Comparison of ENCODE assay signal across 12 mouse cellular contexts in genomic region chr2:6294993-6295628, GRCm38 (mm10). TPM values are rescaled to one million over a fixed set of nuclear protein-coding genes. Genes with fewer than 3 reads are reported as not detected.
DNase-seq lines count a peak whose midpoint lies in the region; ATAC-seq lines count a peak whose summit lies in the region.
"Had no signal": no experiment of that assay in that cellular context is flagged by ENCODE, and none has a peak within 500 bp of the region (broad histone marks: within the 10 kb centered on the region; RNA-seq: fewer than 3 reads in every experiment).

No protein-coding gene starts in this region.

- H3K9ac ChIP-seq in kidney, embryonic 16.5 days (replicated peaks; ENCODE audit: low read length): no peak overlapping the region
- H3K9ac ChIP-seq in neural tube, embryonic 15.5 days (replicated peaks): no peak overlapping the region
- H3K9ac ChIP-seq: forebrain, embryonic 12.5 days; intestine, embryonic 15.5 days had no signal

- 36% methylated on average over 7 of the region's 7 CpGs for WGBS in kidney, embryonic 16.5 days
- 65% methylated on average over 7 of the region's 7 CpGs for WGBS in neural tube, embryonic 15.5 days

- no peak overlapping the region for H3K4me3 ChIP-seq in kidney, embryonic 16.5 days (ENCODE audit: low read length)
- H3K4me3 ChIP-seq in neural tube, embryonic 15.5 days (replicated peaks): no peak overlapping the region
- H3K4me3 ChIP-seq in megakaryocyte, embryonic 14.5 days (replicated peaks): peak overlapping the region; percentile 34
- H3K4me3 ChIP-seq: forebrain, embryonic 12.5 days; heart, adult 2 months; intestine, embryonic 15.5 days had no signal

- H3K36me3 ChIP-seq in kidney, embryonic 16.5 days (ENCODE audit: insufficient read depth, low read length): no peaks in the 10 kb centered on the region
- no peaks in the 10 kb centered on the region for H3K36me3 ChIP-seq in neural tube, embryonic 15.5 days
- H3K36me3 ChIP-seq in megakaryocyte, embryonic 14.5 days (replicated peaks; ENCODE audit: low read length): no peaks in the 10 kb centered on the region
- H3K36me3 ChIP-seq: forebrain, embryonic 12.5 days; intestine, embryonic 15.5 days had no signal

- no peak for DNase-seq in kidney, adult 11 months
- DNase-seq in neural tube, embryonic 10.5 days (ENCODE audit: extremely low spot score, low spot score): no peak
- DNase-seq in right cerebral cortex, postnatal 4 days: no peak
- no peak for DNase-seq in cerebellum, adult 9-11 months
- DNase-seq: adrenal gland, postnatal 36 days; heart, adult 2 months; heart, postnatal 36 days had no signal

- H3K9me3 ChIP-seq in kidney, embryonic 16.5 days (ENCODE audit: low read length): no peaks in the 10 kb centered on the region
- no peaks in the 10 kb centered on the region for H3K9me3 ChIP-seq in neural tube, embryonic 15.5 days (replicated peaks)
- no peaks in the 10 kb centered on the region for H3K9me3 ChIP-seq in megakaryocyte, embryonic 14.5 days
- H3K9me3 ChIP-seq: forebrain, embryonic 12.5 days; intestine, embryonic 15.5 days had no signal

- no peak for ATAC-seq in kidney, embryonic 16.5 days (ENCODE audit: low FRiP score, low TSS enrichment)
- no peak for ATAC-seq in neural tube, embryonic 15.5 days (ENCODE audit: low FRiP score)
- ATAC-seq: intestine, embryonic 15.5 days had no signal

- no peak overlapping the region for H3K4me2 ChIP-seq in kidney, embryonic 16.5 days (replicated peaks; ENCODE audit: low read depth, low read length)
- H3K4me2 ChIP-seq in neural tube, embryonic 15.5 days: no peak overlapping the region
- H3K4me2 ChIP-seq: forebrain, embryonic 12.5 days; intestine, embryonic 15.5 days had no signal

- H3K27ac ChIP-seq in kidney, embryonic 16.5 days (ENCODE audit: low read length): 0 out of 2 replicates have a peak overlapping the region, but pooled peaks have one; percentile 33
- H3K27ac ChIP-seq in neural tube, embryonic 15.5 days (replicated peaks): 0 out of 2 replicates have a peak overlapping the region, but pooled peaks have one; percentile 18
- H3K27ac ChIP-seq: forebrain, embryonic 12.5 days; heart, adult 2 months; intestine, embryonic 15.5 days had no signal

- H3K4me1 ChIP-seq in kidney, embryonic 16.5 days (ENCODE audit: insufficient read depth, low read length): 0 out of 2 replicates have a peak, but pooled peaks cover 4% of the 10 kb centered on the region
- no peaks in the 10 kb centered on the region for H3K4me1 ChIP-seq in neural tube, embryonic 15.5 days
- H3K4me1 ChIP-seq in megakaryocyte, embryonic 14.5 days: peaks cover 16% of the 10 kb centered on the region
- H3K4me1 ChIP-seq: forebrain, embryonic 12.5 days had no signal

- H3K27me3 ChIP-seq in kidney, embryonic 16.5 days (ENCODE audit: insufficient read depth, low read length): no peaks in the 10 kb centered on the region
- no peaks in the 10 kb centered on the region for H3K27me3 ChIP-seq in neural tube, embryonic 15.5 days (replicated peaks)
- H3K27me3 ChIP-seq in megakaryocyte, embryonic 14.5 days (replicated peaks): peaks cover 27% of the 10 kb centered on the region
- H3K27me3 ChIP-seq: forebrain, embryonic 12.5 days; intestine, embryonic 15.5 days had no signal

RNA-seq across cellular contexts. Expression of gene Usp6nl, which starts 27.4 kb away (rescaled TPM):
- 8.6 and 8.8 TPM in 2 replicates for polyA plus RNA-seq in kidney, embryonic 16.5 days (2015; fragmentation: Nextera tagmentation; extraction: Ambion mirVana)
- 6.5 TPM in 2 replicates for polyA plus RNA-seq in neural tube, embryonic 15.5 days (2015; fragmentation: Nextera tagmentation; extraction: Ambion mirVana)
- 1.9 and 2.9 TPM in 2 replicates for polyA plus RNA-seq in megakaryocyte, embryonic 14.5 days (2012; ENCODE audit: insufficient read depth, low replicate concordance)
